Mouse (Mus musculus): ENCODE data around the gene Wbp1l.
A peak's percentile ranks its signal among the peaks of the same experiment; 100 is the strongest.

Wbp1l gene

DNA sequence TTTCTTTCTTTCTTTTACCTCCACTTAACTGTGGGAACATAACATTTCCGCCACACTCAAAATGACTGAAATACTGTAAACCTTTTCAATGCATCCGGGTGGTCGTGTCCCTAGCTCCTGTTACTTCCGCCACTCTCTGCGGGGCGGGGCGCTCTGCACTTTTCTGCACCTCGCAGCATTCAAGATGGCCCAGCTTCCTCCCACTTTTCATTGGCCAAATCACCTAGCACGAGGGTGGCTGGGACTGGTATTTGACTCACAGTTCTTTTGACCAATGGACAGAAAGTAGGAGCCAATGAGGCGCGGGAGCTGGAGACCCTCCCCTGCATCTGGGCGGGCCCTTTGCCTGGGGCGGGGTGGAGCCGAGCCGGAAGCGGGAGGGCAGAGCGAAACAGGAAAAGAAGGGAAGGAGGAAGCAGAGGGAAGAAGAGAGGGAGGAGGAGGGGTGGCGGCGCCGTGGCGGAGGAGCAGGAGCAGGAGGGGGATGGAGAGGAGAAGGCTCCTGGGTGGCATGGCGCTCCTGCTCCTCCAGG, at the start of gene Wbp1l:
Wbp1l (plus strand) TSS at position 365 of the 533 bp plus-strand sequence.
- peak; percentile 99 for DNase-seq (ENCODE audit: low read depth, low spot score)

DNA sequence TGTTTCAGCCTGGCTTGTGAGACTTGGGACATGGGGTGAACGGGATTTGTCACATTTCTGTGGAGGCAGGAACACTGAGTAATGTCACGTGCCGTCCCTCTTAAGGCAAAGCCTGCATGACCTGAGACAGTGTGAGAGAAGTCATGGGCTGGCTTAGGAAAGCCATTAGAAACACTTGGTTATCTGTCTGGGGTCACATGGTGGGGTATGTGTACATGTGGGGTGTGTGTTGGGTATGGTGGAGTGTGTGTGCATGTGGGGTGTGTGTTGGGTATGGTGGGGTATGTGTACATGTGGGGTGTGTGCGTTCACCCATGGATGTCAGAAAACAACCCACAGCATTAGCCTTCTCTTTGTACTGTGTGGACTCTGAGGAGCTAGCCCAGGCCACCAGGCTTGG, 48.5 kb upstream of the Wbp1l start:
- no peak for DNase-seq (ENCODE audit: low read depth, low spot score)

DNA sequence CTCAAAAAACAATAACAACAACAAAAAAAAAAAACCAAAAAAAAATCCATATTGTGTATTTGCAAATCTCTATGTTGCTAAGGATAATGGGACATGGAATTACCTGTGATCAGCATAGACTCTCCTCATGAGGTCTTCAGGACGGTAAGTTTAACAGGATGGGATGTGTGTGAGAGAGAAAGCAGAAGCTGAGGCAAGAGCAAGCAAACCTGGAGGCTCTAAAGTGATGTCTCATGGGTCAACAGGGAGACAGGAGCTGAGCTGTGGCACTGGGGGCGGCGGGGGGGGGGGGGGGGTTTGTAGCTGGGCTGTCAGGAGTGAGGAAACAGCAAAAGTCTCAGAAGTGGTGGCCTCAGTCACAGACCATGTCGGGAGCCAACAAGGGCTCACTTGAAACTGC, 46.4 kb upstream of the Wbp1l start:
- DNase-seq (ENCODE audit: low read depth, low spot score): no peak

DNA sequence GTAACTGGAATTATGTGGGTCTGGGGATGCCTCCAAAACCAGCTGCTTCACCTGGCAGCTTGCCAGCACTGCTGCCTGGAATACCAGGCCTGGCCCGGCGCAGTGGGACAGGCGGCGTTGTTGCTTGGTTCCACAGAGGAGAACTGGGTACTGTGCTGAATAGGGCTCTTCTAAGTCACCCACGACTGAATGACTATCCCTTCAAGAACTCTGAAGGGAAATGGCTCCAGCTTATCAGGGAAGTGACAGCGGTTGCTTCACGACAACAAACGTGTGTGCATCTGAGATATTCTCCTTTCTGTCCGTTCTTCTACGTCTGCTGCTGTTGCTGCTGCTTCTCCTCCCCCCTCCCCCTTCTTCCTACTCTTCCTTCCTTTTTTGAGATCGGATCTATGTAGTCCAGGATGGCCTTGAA, 45.3 kb upstream of the Wbp1l start:
- no peak for DNase-seq (ENCODE audit: low read depth, low spot score)

DNA sequence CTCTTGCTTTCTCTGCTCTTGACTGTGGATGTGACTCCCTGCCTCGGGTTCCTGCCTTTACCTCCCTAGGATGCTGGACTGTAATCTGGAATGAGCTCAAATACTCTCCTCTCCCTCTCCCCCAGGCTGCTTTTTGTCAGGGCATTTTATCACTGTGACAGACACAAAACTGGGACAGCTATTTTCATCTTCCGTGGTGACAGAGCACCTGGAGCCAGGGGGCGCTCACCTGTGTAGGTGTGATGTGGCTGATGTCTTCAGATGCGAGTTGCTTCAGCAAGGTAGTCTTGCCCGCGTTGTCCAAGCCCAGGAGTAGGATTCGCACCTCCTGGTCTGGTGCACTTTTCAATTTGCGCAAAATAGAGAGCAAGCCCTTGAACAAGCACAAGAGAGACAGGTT, 40.9 kb upstream of the Wbp1l start:
- DNase-seq (ENCODE audit: low read depth, low spot score): no peak

DNA sequence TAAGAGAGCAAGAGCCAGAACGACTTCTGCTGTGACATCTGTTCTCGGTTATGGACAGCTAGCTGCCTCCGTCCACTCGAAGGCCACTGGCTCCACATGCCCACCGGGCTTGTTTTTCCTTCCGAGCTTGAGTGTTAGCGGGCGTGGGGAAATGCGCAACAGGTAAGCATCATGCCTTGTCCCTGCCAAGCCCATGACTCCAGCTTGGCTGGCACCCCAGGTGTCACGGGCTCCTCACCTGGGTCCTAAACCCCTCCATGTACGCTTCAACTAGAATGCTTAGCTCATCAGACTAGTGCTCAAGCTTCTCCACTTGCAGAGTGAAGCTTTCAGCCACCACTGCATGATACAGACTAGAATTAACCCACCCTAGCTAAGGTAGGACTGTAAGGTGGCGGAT, 40.3 kb upstream of the Wbp1l start:
- no peak for DNase-seq (ENCODE audit: low read depth, low spot score)

DNA sequence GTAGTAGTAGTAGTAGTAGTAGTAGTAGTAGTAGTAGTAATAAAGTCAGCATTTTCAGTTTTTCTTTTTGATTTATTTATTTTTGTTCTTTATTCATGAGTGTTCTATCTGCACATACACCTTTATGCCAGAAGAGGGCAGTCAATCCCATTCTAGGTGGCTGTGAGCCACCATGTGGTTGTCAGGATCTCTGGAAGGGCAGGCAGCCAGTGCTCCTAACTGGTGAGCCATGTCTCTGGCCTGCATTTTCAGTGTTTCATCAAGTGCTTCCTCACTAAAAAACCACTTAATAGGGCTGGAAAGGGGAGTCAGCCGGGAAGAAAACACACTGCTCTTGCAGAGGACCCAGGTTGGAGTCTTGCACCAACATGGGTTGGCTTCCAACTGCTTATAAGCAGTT, 36.8 kb upstream of the Wbp1l start:
- DNase-seq (ENCODE audit: low read depth, low spot score): peak; percentile 71

DNA sequence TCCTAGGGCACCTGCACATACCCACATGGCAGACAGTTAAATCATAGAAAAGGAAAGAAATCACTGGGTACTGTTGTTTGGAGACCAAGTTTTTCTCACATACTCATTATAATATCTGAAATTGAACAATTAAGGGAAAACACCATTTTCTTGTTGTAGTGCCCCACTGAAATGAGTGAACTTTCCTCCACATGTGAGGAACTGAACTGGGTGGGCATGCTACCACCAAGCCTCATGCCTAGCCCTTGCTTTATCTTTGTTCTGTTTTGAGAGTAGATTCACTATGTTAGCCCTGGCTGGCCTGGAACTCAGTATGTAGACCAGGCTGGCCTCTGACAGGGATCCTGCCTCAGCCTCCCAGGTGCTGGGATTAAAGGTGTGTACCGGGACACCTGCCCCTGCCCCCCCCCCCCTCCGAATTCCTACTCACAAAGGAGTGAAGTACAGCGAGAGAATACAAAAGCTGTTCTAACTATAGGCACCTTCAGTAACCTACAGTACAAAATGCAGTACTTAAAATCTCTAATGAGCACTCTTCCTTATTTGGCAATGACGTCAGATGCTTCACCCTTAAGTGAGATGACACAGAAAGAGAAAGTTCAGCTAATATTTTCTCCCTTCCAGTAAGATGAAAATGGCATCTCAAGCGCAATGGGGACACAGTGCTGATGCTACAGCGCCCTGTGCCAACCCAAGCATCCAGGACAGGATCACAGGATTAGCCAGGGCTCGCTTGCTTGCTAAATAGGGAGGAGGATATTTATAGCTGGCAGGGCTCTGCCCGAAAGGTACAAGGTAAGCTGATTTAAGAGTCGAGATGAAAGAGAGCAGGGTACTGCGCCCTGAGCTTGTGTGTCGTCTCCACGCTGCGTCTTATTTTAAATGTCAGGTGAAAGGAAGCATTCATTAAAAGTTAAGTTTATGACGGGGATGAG, 36.0 kb upstream of the Wbp1l start:
- DNase-seq (ENCODE audit: low read depth, low spot score): peak; percentile 54

DNA sequence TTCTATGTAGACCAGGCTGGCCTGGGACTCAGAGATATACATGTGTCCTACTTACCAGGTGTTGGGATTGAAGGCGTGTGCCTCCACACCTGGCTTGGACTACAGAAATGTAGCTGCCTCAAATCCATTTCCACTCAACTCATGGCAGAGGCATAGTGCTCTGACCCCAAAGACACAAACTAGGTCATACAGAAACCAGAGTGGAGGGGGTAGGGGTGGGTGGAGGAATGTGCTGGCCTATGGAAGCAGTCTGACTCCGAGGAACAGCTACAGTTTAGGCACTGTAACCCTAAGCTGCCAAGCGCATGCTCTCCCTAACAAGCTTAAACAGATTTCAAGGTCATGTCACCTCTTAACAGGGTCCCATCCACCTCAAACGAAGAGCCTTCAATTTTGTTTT, 35.3 kb upstream of the Wbp1l start:
- DNase-seq (ENCODE audit: low read depth, low spot score): no peak

DNA sequence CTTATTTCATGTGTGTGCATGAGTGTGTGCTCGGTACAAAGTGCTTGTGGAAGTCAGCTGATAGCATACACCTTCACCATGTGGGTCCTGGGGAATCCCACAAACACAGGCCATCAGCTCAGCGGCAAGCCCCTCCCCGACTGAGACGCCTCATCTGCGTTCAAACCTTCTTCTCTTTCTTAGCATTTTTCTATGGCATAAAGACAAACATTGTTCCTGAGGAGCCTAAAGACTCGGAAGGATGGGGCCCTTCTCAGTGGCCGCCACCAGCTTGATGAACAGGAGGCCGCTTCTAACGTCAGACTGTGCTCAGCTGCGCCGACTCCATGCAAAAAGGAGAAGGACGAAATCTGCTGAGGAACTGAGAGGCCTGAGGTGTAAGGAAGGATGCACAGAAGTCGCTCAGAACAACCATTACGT, 34.8 kb upstream of the Wbp1l start:
- DNase-seq (ENCODE audit: low read depth, low spot score): no peak

DNA sequence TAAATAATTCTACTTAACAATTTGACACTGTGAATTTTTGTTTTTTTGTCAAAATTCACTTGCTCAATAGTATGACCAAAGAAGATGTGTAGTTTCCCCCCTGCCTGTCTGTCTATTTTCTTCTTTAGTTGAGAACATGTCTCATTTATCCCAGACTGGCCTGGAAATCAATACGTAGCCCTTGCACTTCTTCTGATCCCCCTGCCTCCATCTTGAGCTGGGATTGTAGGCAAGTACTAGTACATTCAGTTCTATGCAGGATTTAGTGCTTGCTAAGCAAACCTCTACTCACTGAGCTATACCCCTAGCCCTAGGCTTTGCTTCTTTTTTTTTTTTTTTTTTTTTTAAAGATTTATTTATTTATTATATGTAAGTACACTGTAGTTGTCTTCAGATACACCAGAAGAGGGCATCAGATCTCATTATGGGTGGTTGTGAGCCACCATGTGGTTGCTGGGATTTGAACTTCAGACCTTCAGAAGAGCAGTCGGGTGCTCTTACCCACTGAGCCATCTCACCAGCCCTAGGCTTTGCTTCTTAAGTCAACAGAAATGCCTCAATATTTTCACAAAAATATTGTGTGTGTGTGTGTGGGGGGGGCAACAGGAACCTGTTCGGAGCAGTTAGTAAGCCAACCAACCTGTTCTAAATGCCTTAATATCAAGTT, 27.5 kb upstream of the Wbp1l start:
- peak; percentile 16 for DNase-seq (ENCODE audit: low read depth, low spot score)

DNA sequence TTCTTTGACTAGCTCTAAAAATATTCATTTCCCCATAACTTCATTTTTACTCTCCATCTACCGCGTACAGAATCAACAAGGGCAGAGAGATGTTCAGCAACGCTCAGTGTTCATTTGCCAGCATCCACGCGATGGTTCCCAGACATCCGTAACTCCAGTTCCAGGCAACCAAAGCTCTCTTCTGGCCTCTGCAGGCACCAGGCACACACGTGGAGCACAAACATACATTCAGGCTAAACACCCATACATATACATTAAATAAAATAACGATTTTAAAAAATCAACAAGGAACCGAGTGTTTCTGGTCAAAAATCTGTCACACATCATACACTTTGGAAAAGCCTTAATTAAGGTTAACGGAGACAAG, 27.0 kb upstream of the Wbp1l start:
- no peak for DNase-seq (ENCODE audit: low read depth, low spot score)

DNA sequence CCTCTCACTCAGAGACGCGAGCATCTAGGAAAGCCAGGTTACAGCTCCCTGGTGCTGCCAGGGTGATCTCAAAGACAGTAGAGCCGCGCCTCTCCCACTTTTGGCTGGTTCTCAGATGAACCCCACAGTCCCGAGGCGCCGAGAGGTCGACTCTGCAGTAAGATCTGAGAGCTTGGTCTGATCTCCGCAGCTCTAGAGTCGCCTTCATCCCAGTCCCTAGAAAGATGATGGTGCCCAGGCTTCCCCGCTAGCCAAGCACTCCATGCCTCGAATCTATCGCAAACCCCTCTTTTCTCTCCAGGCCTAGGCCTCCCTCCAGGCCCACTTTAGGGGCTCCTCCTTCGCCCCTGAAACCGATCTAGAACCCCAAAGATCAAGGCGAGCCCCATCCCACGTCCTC, 26.3 kb upstream of the Wbp1l start:
- DNase-seq (ENCODE audit: low read depth, low spot score): no peak

DNA sequence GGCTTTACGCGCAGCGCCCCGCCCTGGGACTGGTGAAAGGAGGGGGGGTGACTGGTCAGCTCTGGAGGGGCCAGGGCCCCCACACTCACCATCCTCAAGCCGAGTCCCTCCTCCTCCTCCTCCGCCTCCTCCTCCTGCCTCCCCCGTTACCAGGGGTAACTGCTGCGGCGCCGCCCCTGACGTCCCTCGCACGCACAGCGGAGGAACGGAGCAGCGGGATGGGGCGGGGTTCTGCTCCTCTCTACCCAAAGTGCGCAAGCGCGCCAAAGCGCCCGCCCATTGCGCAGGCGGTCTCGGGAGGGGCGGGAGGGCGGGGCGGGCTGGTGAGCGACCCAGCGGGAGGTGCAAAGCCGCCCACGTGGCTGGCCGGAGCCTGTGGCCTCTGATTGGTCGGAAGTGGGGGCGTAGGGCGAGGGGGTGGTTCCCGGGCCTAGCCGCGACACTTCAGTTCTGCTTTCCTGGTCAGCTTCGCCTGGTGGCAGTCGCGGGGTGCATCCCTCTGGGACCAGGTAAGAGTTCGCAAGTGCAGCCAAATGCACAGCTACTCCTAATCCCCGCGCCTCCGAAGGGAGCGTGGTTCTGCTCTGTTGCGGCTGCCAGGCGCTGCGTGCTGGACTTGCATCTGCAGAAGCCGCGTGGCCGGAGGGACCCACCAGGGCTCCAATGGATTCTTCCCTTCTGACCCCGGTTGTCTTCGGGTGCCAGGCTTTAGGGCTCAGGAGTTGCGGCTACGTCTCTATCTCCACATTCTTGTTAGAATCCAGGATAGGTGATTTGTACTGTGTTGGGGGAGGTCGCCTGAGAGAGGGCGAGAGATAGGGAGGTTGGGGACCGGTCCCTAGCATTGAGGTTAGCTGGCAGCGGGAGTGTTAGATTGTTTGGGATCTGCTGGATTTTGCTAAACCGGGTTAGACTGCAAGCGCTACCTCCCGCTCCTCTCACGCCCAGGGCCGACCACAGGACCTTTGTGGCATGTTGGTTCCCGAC, 25.6 kb upstream of the Wbp1l start, which contains the start of the genes Arl3 and Sfxn2:
Arl3 (minus strand) TSS at position 248 of the 987 bp plus-strand sequence.
Sfxn2 (plus strand) TSS at position 415 of the 987 bp plus-strand sequence.
- DNase-seq (ENCODE audit: low read depth, low spot score): peak; percentile 98

DNA sequence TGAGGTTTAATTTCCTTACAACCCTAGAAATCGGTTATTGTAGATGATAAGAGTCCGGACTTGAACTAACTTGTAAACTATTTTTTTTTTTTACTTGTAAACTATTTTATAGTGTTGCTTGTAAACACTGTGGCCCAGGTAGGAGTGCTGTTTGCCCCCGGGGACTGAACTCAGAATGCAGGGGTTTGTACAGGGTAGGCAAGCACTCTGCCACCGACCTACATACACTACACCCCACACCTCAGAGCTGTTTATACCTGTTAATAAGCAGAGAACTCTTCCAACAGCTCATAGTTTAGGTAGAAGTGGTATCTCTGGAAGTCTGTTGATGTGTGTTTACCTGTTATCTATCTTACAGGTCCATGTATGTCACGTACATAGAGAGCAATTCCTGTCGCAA, 24.9 kb upstream of the Wbp1l start:
- peak; percentile 25 for DNase-seq (ENCODE audit: low read depth, low spot score)

DNA sequence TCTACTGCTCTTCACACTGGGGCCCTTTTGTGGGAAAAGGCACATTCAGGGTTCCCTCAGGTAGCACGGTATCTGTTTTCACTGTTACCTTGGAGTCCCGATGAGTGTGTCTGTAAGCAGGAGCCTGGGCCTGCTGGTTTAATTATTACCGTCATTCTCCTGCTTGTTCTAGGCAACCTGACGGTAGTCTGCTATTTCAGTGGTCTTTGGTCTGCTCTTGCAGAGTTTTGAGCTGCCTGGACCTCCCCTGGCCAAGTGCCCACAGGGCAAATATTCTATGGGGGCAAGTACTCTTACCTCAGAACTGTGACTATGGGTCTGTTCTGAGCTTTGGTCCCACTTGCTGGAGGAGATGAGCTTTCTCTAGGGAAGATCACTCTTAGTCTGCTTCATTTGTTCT, 23.7 kb upstream of the Wbp1l start:
- DNase-seq (ENCODE audit: low read depth, low spot score): no peak

DNA sequence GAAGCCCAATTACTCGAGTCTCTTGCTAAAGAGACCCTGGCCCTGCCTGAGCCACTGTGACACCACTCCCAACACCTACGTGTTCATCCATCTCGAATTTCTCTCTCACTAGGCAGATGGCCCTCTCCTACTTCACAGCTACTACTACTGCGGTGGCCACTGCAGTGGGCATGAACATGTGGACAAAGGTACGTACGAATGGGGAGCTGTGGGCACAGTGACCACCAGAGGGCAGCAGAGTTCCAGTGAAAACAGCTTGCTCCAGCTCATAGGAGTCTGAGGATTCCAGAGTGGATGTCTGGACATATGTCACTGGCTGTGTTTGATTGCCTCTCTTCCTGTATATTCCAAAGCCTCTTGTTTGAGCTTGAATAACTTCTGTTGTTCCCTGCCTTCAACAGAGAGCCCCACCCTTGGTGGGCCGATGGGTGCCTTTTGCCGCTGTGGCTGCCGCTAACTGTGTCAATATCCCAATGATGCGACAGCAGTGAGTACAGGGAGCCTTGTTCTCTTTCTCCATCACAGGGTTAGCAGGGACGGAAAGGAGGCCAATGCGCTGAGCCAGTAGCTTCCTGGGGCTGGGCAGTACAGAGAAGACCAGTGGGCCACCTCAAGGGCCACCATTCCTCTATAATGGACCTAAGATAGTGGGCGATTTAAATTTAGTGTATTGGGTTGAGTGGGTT, 10.9 kb upstream of the Wbp1l start:
- DNase-seq (ENCODE audit: low read depth, low spot score): peak; percentile 70

DNA sequence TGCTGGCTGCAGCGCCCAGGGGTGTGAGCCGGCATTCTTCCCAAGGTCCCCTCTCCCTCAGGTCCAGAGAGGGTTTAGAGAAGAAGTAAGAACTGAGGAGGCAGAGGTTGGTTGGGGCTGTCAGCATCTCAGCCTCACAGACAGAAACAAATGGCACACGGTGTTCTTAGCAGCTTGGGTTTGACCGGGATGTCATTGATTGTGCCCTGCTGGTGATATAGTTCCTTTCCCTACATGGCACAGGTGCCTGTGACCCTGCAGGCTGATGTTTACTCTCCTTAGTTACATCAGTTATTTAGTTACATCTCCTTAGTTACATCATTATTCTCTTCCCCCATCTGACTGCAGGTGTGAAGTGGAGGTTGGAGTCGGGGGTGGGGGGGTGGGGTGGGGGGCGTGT, 7.3 kb upstream of the Wbp1l start:
- DNase-seq (ENCODE audit: low read depth, low spot score): no peak

DNA sequence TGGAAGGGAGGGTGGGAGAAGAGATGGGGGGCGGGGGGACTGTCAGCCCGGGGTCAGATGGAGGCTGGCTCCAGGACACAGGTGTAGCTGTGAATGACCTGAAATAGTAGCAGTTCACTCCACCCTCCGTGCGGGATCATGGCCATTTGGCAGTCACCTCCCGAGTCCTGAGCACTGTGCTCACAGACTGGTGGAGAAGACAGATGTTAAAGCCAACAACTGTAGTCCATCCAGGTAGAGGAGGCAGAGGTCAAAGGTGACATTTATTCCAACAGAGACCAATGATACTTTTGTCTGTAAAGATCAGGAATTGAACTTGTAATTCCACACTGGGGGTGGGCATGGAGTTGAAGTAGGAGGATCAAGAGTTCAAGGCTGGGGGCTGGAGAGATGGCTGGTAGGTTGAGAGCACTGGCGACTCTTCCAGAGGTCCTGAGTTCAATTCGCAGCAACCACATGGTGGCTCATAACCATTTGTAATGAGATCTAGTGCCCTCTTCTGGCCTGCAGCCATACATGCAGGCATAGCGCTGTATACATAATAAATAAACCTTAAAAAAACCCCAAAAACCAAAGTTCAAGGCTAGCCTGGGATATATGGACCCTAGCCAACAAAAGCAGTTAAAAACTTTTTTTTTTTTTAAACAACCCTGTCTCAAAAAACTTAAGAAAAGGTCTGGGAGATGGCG, 6.0 kb upstream of the Wbp1l start:
- peak; percentile 41 for DNase-seq (ENCODE audit: low read depth, low spot score)

DNA sequence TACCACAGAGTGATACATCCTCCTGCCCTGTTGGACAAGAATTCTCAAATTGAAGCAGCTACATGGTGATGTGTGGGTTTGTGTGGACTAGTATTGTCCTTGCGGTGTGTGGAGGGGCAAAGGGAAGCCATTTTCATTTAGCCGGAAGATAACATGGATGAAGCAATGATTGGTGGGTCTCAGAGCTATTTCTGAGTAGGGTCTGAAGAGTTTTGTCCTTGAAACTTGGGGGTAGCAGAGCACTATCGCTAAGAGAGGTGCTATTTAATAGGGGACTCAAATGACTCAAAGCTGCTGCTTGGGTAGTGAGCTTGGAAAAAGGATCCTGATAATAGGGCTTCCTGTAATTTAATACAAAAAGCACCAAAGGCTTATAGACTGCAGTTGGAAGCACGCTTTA, 697 bp upstream of the Wbp1l start:
- no peak for DNase-seq (ENCODE audit: low read depth, low spot score)
